Mouse (Mus musculus) mouse embryonic stem cell (cell line): ENCODE measurements around the gene Cela3a.

Source experiments
- in situ Hi-C, 2 experiments: fragments of 300-500 bp; cut with MboI; formaldehyde crosslinking; loops; 1 replicate in 1 of 2; 3 replicates in 1 of 2; pipeline ENCODE4 v1.14.3; 2019 to 2020; ENCODE audit warnings: low sequenced_read_pairs in 2 of 2, low pct_unique_long_range_greater_than_20kb in 1 of 2, mixed read lengths in 1 of 2; ENCODE audit not compliant: unreplicated experiment in 1 of 2

The Cela3a gene

GRCm38 (mm10) chr4:137409691-137410090 lies at the start of gene Cela3a:
TSS of gene Cela3a (minus strand) at chr4:137409791.
- in situ Hi-C loops: loop anchor here in 1 of 2 experiments (25.0 kb wide), 1 partner anchor 322 kb away; no protein-coding TSS in a partner anchor

- in situ Hi-C loops: loop anchor here (5.0 kb wide), 1 partner anchor 58 kb away; no protein-coding TSS in a partner anchor
Measured at GRCm38 (mm10) chr4:137458861-137459260, 49.3 kb upstream of the Cela3a start.

- in situ Hi-C loops: loop anchor here (5.0 kb wide), 1 partner anchor 59 kb away; no protein-coding TSS in a partner anchor
Measured at GRCm38 (mm10) chr4:137458310-137458709, 48.7 kb upstream of the Cela3a start.

GRCm38 (mm10) chr4:137457292-137457691 lies 47.7 kb upstream of the Cela3a start:
- in situ Hi-C loops: loop anchor here (5.0 kb wide), 1 partner anchor 60 kb away; no protein-coding TSS in a partner anchor

GRCm38 (mm10) chr4:137456581-137456980 lies 47.0 kb upstream of the Cela3a start:
- in situ Hi-C loops: loop anchor here (5.0 kb wide), 1 partner anchor 61 kb away; no protein-coding TSS in a partner anchor

GRCm38 (mm10) chr4:137454582-137454981 lies 45.0 kb upstream of the Cela3a start:
- in situ Hi-C loops: no loop called here

- in situ Hi-C loops: no loop called here
Measured at GRCm38 (mm10) chr4:137453234-137453767, 43.7 kb upstream of the Cela3a start, which contains the start of gene 1700013G24Rik. TSS of gene 1700013G24Rik (plus strand) at chr4:137453284.

GRCm38 (mm10) chr4:137452190-137452589 lies 42.6 kb upstream of the Cela3a start:
- in situ Hi-C loops: no loop called here

- in situ Hi-C loops: no loop called here
Measured at GRCm38 (mm10) chr4:137449715-137450114, 40.1 kb upstream of the Cela3a start.

- in situ Hi-C loops: no loop called here
Measured at GRCm38 (mm10) chr4:137449132-137449531, 39.5 kb upstream of the Cela3a start.

GRCm38 (mm10) chr4:137448641-137449040 lies 39.0 kb upstream of the Cela3a start:
- in situ Hi-C loops: no loop called here

- in situ Hi-C loops: no loop called here
Measured at GRCm38 (mm10) chr4:137448197-137448596, 38.6 kb upstream of the Cela3a start.

GRCm38 (mm10) chr4:137447363-137448196 lies 38.0 kb upstream of the Cela3a start:
- in situ Hi-C loops: no loop called here

- in situ Hi-C loops: no loop called here
Measured at GRCm38 (mm10) chr4:137445881-137446280, 36.3 kb upstream of the Cela3a start.

- in situ Hi-C loops: loop anchor here in 1 of 2 experiments (5.0 kb wide), 1 partner anchor 134 kb away; no protein-coding TSS in a partner anchor
Measured at GRCm38 (mm10) chr4:137443625-137444024, 34.0 kb upstream of the Cela3a start.

GRCm38 (mm10) chr4:137441332-137441731 lies 31.7 kb upstream of the Cela3a start:
- in situ Hi-C loops: loop anchor here in 1 of 2 experiments (5.0 kb wide), 1 partner anchor 136 kb away; no protein-coding TSS in a partner anchor

- in situ Hi-C loops: no loop called here
Measured at GRCm38 (mm10) chr4:137438842-137439241, 29.3 kb upstream of the Cela3a start.

GRCm38 (mm10) chr4:137436979-137437669 lies 27.5 kb upstream of the Cela3a start:
- in situ Hi-C loops: no loop called here
